Mouse (Mus musculus): ENCODE data around the gene Itga2b. TPM values are rescaled to one million over a fixed set of nuclear protein-coding genes. Genes with fewer than 3 reads are reported as not detected.

Gene Itga2b
- 5.8 and 6.4 TPM in 2 replicates for polyA plus RNA-seq (2014; fragmentation: Nextera tagmentation; extraction: Ambion mirVana)

DNA sequence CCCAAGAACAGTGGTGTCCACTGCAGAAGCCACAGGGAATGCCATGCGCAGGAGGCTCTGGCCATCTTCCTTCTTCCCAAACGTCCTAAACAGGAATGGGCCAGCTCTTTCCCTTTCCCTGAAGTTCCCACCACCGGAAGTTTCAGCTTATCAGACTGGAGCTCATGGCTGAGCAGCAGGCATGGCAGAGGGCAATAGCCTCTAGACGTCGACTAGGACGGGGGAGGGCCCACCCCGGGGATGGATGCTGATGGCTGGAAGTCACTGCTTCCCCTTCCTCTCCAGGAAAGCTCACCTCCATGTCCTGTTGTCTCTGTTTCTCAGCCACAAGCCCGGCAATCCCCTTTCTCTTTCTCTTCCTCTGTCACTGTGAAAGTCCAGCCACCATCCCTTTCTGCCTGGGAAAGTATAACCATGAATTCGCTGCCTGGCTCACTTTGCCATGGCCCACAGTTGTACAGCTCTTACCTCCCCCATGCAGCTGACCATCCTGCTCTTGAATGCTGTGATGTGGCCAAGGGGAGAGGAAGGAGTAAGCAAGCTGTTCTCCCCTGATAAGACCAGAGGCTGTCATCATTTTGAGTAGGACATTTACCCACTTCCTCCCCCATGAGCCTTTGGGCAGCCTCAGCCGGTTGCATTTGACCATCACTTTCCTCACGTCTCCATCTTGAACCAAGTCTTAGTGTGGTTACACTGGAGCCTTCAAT lies at the start of gene Itga2b:
Gene Itga2b, minus strand, starts transcription at position 475 of the 710 bp plus-strand sequence.
- no peak within 1 kb of the TSS for H3K4me2 ChIP-seq (replicated peaks; ENCODE audit: low read depth, low read length)
- no peaks in the 10 kb centered on the region for H3K27me3 ChIP-seq (ENCODE audit: control insufficient read depth, insufficient read depth, low read length)
- no peak within 1 kb of the TSS for H3K27ac ChIP-seq (ENCODE audit: low read depth, low read length)
- no peak within 1 kb of the TSS for H3K4me3 ChIP-seq (ENCODE audit: low read length)
- 0 out of 2 replicates have a peak, but pooled peaks cover 3% of the 10 kb centered on the region for H3K9me3 ChIP-seq (ENCODE audit: control insufficient read depth, low read length)
- no peaks in the 10 kb centered on the region for H3K36me3 ChIP-seq (ENCODE audit: control insufficient read depth, insufficient read depth, low read length)
- peaks cover 15% of the 10 kb centered on the region; the same call in 1 of the 2 replicates for H3K4me1 ChIP-seq (ENCODE audit: control insufficient read depth, insufficient read depth, low read length)
- ATAC-seq (ENCODE audit: low FRiP score, low TSS enrichment): no peak
- 49% methylated on average over 11 of the region's 11 CpGs for WGBS
- H3K9ac ChIP-seq (ENCODE audit: low read depth, low read length): no peak within 1 kb of the TSS

DNA sequence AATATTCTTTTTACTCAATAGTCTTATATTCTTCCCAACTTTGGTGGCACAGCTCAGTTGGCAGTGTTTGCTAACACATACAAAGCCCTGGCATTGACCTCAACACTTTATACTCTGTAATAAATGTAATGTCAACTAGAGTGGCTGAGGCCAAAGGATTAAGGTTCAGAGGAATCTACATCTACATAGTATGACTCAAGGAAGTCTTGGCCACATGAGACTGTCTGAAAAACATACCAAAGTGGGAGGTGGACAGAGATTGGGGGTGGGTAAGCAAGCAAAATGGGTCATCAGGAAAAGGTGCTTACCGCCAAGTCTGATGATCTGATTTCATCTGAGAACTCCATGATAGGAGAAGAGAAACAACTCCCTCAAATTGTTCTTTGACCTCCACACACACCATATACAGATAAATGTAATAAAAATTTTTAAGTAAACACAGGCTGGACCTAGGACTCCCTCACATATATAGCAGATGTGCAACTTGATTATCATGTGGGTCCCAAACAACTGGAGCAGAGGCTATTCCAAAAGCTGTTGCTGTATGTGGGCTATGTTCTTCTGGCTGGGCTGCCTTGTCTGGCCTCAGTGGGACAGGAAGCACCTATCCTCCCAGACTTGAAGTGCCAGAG lies 45.0 kb upstream of the Itga2b start:
- no peak for ATAC-seq (ENCODE audit: low FRiP score, low TSS enrichment)
- Histone ChIP-seq H3K9ac (ENCODE audit: low read depth, low read length) (no peak overlapping the region), H3K9me3 (ENCODE audit: control insufficient read depth, low read length) (no peaks in the 10 kb centered on the region), H3K36me3 (ENCODE audit: control insufficient read depth, insufficient read depth, low read length) (peaks cover 4% of the 10 kb centered on the region; the same call in 1 of the 2 replicates), H3K4me2 (replicated peaks; ENCODE audit: low read depth, low read length) (no peak overlapping the region), H3K4me1 (ENCODE audit: control insufficient read depth, insufficient read depth, low read length) (no peaks in the 10 kb centered on the region), H3K27me3 (ENCODE audit: control insufficient read depth, insufficient read depth, low read length) (no peaks in the 10 kb centered on the region), H3K4me3 (ENCODE audit: low read length) (no peak overlapping the region), H3K27ac (ENCODE audit: low read depth, low read length) (no peak overlapping the region)
- WGBS: 100% methylated on average over 1 of the region's 1 CpGs

DNA sequence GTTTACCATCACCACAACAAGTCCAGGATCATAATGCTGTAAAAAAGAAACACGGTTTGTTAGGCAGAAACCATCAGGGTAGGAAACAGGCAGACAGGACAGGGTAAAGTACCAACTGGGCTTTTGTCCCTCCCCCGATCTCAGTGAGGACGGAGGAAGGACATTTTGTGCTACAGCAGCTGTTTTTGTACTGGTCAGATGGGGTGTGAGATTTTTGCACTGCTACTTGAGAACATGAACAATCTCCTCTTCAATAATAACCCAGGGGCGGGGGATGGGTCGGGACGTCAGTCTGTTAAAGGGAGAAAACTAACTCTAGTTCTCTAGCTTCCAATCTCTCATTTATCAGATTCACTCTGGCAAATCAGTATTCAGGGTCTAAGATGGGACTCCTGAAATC lies 40.3 kb upstream of the Itga2b start:
- Histone ChIP-seq H3K27ac (ENCODE audit: low read depth, low read length) (no peak overlapping the region), H3K36me3 (ENCODE audit: control insufficient read depth, insufficient read depth, low read length) (peaks cover 28% of the 10 kb centered on the region), H3K4me3 (ENCODE audit: low read length) (no peak overlapping the region), H3K27me3 (ENCODE audit: control insufficient read depth, insufficient read depth, low read length) (no peaks in the 10 kb centered on the region), H3K4me1 (ENCODE audit: control insufficient read depth, insufficient read depth, low read length) (no peaks in the 10 kb centered on the region), H3K9me3 (ENCODE audit: control insufficient read depth, low read length) (no peaks in the 10 kb centered on the region), H3K9ac (ENCODE audit: low read depth, low read length) (no peak overlapping the region), H3K4me2 (replicated peaks; ENCODE audit: low read depth, low read length) (no peak overlapping the region)
- ATAC-seq (ENCODE audit: low FRiP score, low TSS enrichment): no peak
- WGBS: 65% methylated on average over 6 of the region's 6 CpGs

DNA sequence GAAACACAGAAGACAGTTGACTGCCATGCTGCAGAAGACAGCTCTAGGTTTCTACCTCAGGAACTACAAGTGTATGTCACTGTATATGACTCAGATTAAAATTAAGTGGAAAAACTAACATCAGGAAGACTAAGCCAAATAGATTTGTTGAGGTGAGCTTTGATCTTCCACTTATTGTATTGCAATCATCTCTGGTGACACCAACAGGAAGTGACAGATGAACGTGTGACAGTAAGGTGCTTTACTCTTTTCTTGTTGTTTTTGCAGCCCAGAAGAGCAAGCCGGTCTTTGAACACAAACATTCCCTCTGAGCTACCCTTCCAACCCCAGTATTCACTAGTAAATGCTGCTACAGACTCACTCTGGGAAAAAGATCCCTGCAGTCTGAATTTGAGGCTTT lies 26.8 kb upstream of the Itga2b start:
- no peak overlapping the region for H3K9ac ChIP-seq (ENCODE audit: low read depth, low read length)
- no peak overlapping the region for H3K4me2 ChIP-seq (replicated peaks; ENCODE audit: low read depth, low read length)
- WGBS: 58% methylated on average over 2 of the region's 2 CpGs
- H3K4me3 ChIP-seq (ENCODE audit: low read length): no peak overlapping the region
- no peaks in the 10 kb centered on the region for H3K27me3 ChIP-seq (ENCODE audit: control insufficient read depth, insufficient read depth, low read length)
- no peaks in the 10 kb centered on the region for H3K9me3 ChIP-seq (ENCODE audit: control insufficient read depth, low read length)
- H3K27ac ChIP-seq (ENCODE audit: low read depth, low read length): no peak overlapping the region
- peaks cover 66% of the 10 kb centered on the region for H3K36me3 ChIP-seq (ENCODE audit: control insufficient read depth, insufficient read depth, low read length)
- no peak for ATAC-seq (ENCODE audit: low FRiP score, low TSS enrichment)
- no peaks in the 10 kb centered on the region for H3K4me1 ChIP-seq (ENCODE audit: control insufficient read depth, insufficient read depth, low read length)

DNA sequence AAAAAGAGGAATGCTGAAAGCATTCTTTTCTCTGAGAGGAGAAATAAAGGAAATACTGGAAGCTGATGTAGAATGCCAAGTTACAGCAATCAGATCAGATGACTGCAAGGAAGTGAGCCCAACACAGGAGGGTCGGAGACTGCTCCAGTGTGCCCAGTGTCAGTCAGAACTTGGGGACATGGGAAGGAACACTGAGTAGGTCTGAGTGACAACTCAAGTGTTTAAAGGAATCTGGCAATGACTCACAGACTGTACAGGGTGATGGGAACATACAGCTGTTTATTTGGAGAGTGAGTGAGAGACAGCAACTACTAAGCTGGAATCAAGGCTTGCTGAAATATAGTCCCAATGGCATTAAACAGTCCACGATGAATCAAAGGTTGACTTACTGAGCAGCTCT lies 26.3 kb upstream of the Itga2b start:
- peaks cover 60% of the 10 kb centered on the region for H3K36me3 ChIP-seq (ENCODE audit: control insufficient read depth, insufficient read depth, low read length)
- WGBS: 91% methylated on average over 2 of the region's 2 CpGs

DNA sequence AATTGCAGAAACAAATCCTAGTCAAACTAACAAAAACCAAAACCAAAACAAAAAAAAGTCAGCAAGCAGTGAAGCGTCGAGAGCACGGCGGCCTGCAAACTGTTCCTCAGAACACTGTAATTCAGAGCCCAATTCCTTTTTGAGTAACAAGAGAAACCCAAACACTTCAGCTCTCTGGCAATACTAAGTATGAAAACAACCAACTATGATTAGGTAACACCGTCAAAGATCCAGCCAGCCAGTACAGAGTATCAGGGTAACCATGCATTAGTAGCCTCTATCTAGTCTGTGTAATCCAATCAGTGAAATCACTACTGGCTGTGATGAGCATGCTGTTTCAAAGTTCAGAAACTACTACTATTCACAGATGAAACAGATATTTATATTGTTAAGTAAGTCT lies 25.8 kb upstream of the Itga2b start:
- Histone ChIP-seq H3K27me3 (ENCODE audit: control insufficient read depth, insufficient read depth, low read length) (no peaks in the 10 kb centered on the region), H3K4me1 (ENCODE audit: control insufficient read depth, insufficient read depth, low read length) (no peaks in the 10 kb centered on the region), H3K9ac (ENCODE audit: low read depth, low read length) (no peak overlapping the region), H3K4me3 (ENCODE audit: low read length) (no peak overlapping the region), H3K4me2 (replicated peaks; ENCODE audit: low read depth, low read length) (no peak overlapping the region), H3K9me3 (ENCODE audit: control insufficient read depth, low read length) (no peaks in the 10 kb centered on the region), H3K36me3 (ENCODE audit: control insufficient read depth, insufficient read depth, low read length) (peaks cover 56% of the 10 kb centered on the region), H3K27ac (ENCODE audit: low read depth, low read length) (no peak overlapping the region)
- no peak for ATAC-seq (ENCODE audit: low FRiP score, low TSS enrichment)
- WGBS: 98% methylated on average over 5 of the region's 5 CpGs

More for the DNA sequence above, 26.3 kb upstream of the Itga2b start:
- H3K9ac ChIP-seq (ENCODE audit: low read depth, low read length): no peak overlapping the region
- H3K27ac ChIP-seq (ENCODE audit: low read depth, low read length): no peak overlapping the region
- no peaks in the 10 kb centered on the region for H3K4me1 ChIP-seq (ENCODE audit: control insufficient read depth, insufficient read depth, low read length)
- no peak overlapping the region for H3K4me2 ChIP-seq (replicated peaks; ENCODE audit: low read depth, low read length)
- no peak overlapping the region for H3K4me3 ChIP-seq (ENCODE audit: low read length)
- no peaks in the 10 kb centered on the region for H3K9me3 ChIP-seq (ENCODE audit: control insufficient read depth, low read length)
- no peak for ATAC-seq (ENCODE audit: low FRiP score, low TSS enrichment)
- H3K27me3 ChIP-seq (ENCODE audit: control insufficient read depth, insufficient read depth, low read length): no peaks in the 10 kb centered on the region

DNA sequence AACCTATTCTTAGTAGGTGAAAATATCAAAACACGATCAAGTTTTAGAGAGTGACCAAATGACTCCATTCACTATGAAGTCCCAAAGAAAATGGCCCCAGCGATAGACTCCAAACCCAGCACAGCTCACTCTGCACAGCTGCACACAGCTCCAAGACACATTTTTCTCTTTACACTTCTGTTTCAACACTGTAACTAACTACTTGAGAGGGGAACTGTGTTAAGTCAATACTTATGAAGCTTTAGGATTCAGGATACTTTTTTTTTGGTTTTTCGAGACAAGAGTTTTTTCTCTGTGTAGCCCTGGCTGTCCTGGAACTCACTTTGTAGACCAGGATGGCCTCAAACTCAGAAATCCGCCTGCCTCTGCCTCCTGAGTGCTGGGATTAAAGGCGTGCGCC lies 25.2 kb upstream of the Itga2b start:
- H3K4me3 ChIP-seq (ENCODE audit: low read length): no peak overlapping the region
- H3K4me1 ChIP-seq (ENCODE audit: control insufficient read depth, insufficient read depth, low read length): no peaks in the 10 kb centered on the region
- H3K27me3 ChIP-seq (ENCODE audit: control insufficient read depth, insufficient read depth, low read length): no peaks in the 10 kb centered on the region
- no peaks in the 10 kb centered on the region for H3K9me3 ChIP-seq (ENCODE audit: control insufficient read depth, low read length)
- no peak overlapping the region for H3K9ac ChIP-seq (ENCODE audit: low read depth, low read length)
- ATAC-seq (ENCODE audit: low FRiP score, low TSS enrichment): no peak
- 94% methylated on average over 6 of the region's 6 CpGs for WGBS
- no peak overlapping the region for H3K4me2 ChIP-seq (replicated peaks; ENCODE audit: low read depth, low read length)
- peaks cover 50% of the 10 kb centered on the region for H3K36me3 ChIP-seq (ENCODE audit: control insufficient read depth, insufficient read depth, low read length)
- H3K27ac ChIP-seq (ENCODE audit: low read depth, low read length): no peak overlapping the region

DNA sequence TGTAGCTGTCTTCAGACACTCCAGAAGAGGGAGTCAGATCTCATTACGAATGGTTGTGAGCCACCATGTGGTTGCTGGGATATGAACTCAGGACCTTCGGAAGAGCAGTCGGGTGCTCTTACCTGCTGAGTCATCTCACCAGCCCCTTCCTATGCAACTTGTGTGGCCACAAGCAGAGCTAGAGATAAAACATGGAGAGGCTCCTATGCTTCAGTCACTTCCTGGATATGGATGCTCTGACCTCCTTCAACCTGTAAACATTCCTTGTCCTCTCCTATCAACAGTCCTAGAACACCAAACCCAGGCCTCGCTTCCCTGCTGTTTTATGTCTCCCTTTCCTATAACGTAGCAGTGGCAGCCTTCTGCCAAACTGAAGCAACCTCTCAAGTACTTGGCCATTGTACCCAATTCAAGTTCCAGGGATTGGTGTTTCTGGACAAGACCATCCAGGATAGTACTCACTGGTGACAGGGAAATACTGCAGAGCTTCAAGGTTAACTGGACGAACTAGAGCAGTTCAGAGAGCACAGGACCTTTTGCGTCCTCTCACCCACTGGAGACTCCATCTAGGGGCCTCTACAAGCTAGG lies 24.2 kb upstream of the Itga2b start:
- no peak overlapping the region for H3K4me2 ChIP-seq (replicated peaks; ENCODE audit: low read depth, low read length)
- no peak for ATAC-seq (ENCODE audit: low FRiP score, low TSS enrichment)
- H3K4me3 ChIP-seq (ENCODE audit: low read length): no peak overlapping the region
- no peaks in the 10 kb centered on the region for H3K27me3 ChIP-seq (ENCODE audit: control insufficient read depth, insufficient read depth, low read length)
- H3K9ac ChIP-seq (ENCODE audit: low read depth, low read length): no peak overlapping the region
- peaks cover 40% of the 10 kb centered on the region for H3K36me3 ChIP-seq (ENCODE audit: control insufficient read depth, insufficient read depth, low read length)
- no peaks in the 10 kb centered on the region for H3K9me3 ChIP-seq (ENCODE audit: control insufficient read depth, low read length)
- H3K4me1 ChIP-seq (ENCODE audit: control insufficient read depth, insufficient read depth, low read length): no peaks in the 10 kb centered on the region
- no peak overlapping the region for H3K27ac ChIP-seq (ENCODE audit: low read depth, low read length)
- WGBS: 87% methylated on average over 7 of the region's 7 CpGs

DNA sequence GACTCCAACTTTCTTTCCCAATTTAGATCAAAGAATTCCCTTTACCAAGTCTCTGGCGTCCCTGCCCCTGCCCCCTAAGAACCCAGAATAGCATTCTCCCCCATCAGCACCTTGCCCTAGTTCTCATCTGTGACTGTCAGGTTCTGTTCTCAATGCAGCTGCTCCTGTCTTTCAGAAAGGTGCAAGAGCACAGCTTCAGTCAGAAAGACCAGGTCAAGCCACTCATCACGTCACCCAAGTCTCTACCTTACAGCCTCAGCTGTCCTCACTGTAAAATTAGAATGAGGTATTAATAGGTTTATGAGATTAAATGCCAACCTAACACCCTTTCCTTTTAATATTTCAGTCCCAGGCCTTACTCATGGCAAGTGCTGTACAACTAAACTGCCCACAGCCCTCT lies 23.3 kb upstream of the Itga2b start:
- H3K9ac ChIP-seq (ENCODE audit: low read depth, low read length): no peak overlapping the region
- no peak overlapping the region for H3K27ac ChIP-seq (ENCODE audit: low read depth, low read length)
- 85% methylated on average over 2 of the region's 2 CpGs for WGBS
- no peak overlapping the region for H3K4me2 ChIP-seq (replicated peaks; ENCODE audit: low read depth, low read length)
- H3K4me3 ChIP-seq (ENCODE audit: low read length): no peak overlapping the region
- no peaks in the 10 kb centered on the region for H3K27me3 ChIP-seq (ENCODE audit: control insufficient read depth, insufficient read depth, low read length)
- H3K9me3 ChIP-seq (ENCODE audit: control insufficient read depth, low read length): no peaks in the 10 kb centered on the region
- peaks cover 34% of the 10 kb centered on the region for H3K36me3 ChIP-seq (ENCODE audit: control insufficient read depth, insufficient read depth, low read length)
- H3K4me1 ChIP-seq (ENCODE audit: control insufficient read depth, insufficient read depth, low read length): no peaks in the 10 kb centered on the region
- no peak for ATAC-seq (ENCODE audit: low FRiP score, low TSS enrichment)

Data from kidney, embryonic 14.5 days (tissue).